Mouse (Mus musculus) limb, embryonic 11.5 days (tissue): Measurements from ENCODE around the gene Pak6. TPM values are rescaled to one million over a fixed set of nuclear protein-coding genes. Genes with fewer than 3 reads are reported as not detected.
A peak's percentile ranks its signal among the peaks of the same experiment; 100 is the strongest.

ENCODE experiments used
- ATAC-seq: fragments of 200-750 bp; cut with Nextera tagmentation; 2 replicates; pipeline ENCODE4 v1.8.0; 2017; ENCODE audit warnings: low read depth; ENCODE audit not compliant: insufficient number of reproducible peaks, low FRiP score, low TSS enrichment
- DNase-seq: peaks from one replicate; pipeline ENCODE4 v3.0.0-alpha.2; 2015; ENCODE audit warnings: low spot score
- H3K27ac ChIP-seq: fragments of 300-500 bp; sonication (generic); replicated peaks from 2 replicates; pipeline ENCODE4 v1.5.1; 2014; ENCODE audit warnings: low read depth, mild to moderate bottlenecking, low read length
- H3K27me3 ChIP-seq: fragments of 300-500 bp; sonication (generic); 2 replicates; pipeline ENCODE4 v1.6.1; 2014; ENCODE audit warnings: mild to moderate bottlenecking, low read length, mixed read lengths; ENCODE audit not compliant: control insufficient read depth, insufficient read depth
- H3K36me3 ChIP-seq: fragments of 300-500 bp; sonication (generic); 2 replicates; pipeline ENCODE4 v1.6.1; 2014; ENCODE audit warnings: mild to moderate bottlenecking, low read length, moderate library complexity, mixed read lengths; ENCODE audit not compliant: control insufficient read depth, insufficient read depth
- H3K4me1 ChIP-seq: fragments of 300-500 bp; sonication (generic); 2 replicates; pipeline ENCODE4 v1.6.1; 2014; ENCODE audit warnings: low read length, mixed read lengths; ENCODE audit not compliant: control insufficient read depth, insufficient read depth
- H3K4me2 ChIP-seq: fragments of 300-500 bp; sonication (generic); 2 replicates; pipeline ENCODE4 v1.6.1; 2014; ENCODE audit warnings: low read depth, mild to moderate bottlenecking, moderate library complexity; ENCODE audit not compliant: severe bottlenecking
- H3K4me3 ChIP-seq: fragments of 300-500 bp; sonication (generic); 2 replicates; pipeline ENCODE4 v1.5.1; 2014; ENCODE audit warnings: low read depth, low read length
- H3K9ac ChIP-seq: fragments of 300-500 bp; sonication (generic); 2 replicates; pipeline ENCODE4 v1.6.1; 2014; ENCODE audit warnings: mild to moderate bottlenecking, low read length
- H3K9me3 ChIP-seq: fragments of 300-500 bp; sonication (generic); 2 replicates; pipeline ENCODE4 v1.6.1; 2016; ENCODE audit warnings: low read length; ENCODE audit not compliant: control insufficient read depth
- WGBS: fragments of 180-500 bp; shearing (Covaris S2); extraction: QIAGEN DNeasy Blood & Tissue Kit; methylation state at CpG from one replicate; pipeline ENCODE4 v1.1.7; 2014; 5-methylcytosine and 5-hydroxymethylcytosine counted together
- polyA plus RNA-seq: library from polyadenylated mRNA; unstranded; fragments of >200 nt; fragmentation: Nextera tagmentation; extraction: Ambion mirVana; gene quantifications from 2 replicates; pipeline ENCODE4 v1.2.1, GENCODE M21; 2014

Gene Pak6
- polyA plus RNA-seq, 1 experiment from 2014 or later = 0.33 TPM

DNA sequence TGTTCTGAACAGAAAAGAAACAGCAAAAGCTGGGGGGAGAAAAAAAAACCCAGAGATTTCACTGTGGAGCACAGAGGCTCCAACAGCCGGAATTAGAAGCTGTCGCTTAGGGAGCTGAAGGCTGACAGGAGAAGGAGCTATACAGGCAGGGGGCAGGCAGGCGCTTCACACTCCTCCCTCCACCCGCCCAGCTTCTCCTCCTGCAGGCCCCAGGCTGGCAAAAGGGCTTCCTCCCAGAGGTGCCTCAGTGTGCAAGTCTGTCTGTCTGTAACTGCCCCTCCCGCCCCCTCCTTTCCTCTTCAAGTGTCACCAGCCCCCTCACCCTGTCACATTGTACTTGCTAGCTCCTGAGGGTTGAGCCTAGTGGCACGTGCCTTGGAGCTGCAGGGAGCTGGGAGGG lies 43.3 kb downstream of the Pak6 start:
- WGBS = 2% methylated on average over 6 of the region's 6 CpGs
- no peak for ATAC-seq
- no peak for DNase-seq

GRCm38 (mm10) chr2:118708472-118708871 lies 45.4 kb downstream of the Pak6 start:
- no peaks in the 10 kb centered on the region for H3K36me3 ChIP-seq
- ATAC-seq = no peak

More for the DNA sequence above, 43.3 kb downstream of the Pak6 start:
- Histone ChIP-seq H3K36me3 (no peaks in the 10 kb centered on the region), H3K9ac (no peak overlapping the region), H3K4me3 (no peak overlapping the region), H3K27ac (no peak overlapping the region), H3K27me3 (peaks cover 94% of the 10 kb centered on the region), H3K4me1 (peaks cover 39% of the 10 kb centered on the region), H3K9me3 (no peaks in the 10 kb centered on the region), H3K4me2 (no peak overlapping the region)

DNA sequence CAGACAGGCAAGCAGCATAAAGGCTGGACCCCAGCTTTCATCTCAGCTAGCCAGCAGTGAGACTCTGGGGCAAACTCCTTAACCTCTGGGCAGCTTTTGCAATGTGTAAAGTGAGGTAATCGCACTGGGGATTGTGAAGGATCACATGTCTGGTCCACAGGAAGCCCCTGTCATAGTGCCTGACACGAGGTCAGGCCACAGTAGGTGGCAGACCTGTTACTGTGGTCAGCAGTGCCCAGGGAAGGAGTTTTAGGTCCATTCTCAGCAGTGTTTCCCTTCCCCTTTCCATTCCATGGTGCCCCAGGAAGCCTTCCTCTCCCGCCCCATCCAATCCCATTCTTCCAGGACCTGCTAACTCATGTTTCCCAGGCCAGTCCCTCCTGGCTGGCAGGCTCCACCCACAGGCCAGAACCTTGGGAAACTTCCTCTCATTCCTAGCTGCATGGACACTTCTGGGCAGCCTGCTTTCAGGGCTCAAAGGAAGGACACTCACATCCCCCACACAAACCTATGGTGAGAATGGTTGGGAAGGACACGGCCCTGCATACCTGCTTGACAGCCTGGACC lies 46.6 kb downstream of the Pak6 start:
- no peaks in the 10 kb centered on the region for H3K36me3 ChIP-seq
- DNase-seq (no peak), ATAC-seq (no peak)
- no peak overlapping the region for H3K4me3 ChIP-seq
- peaks cover 19% of the 10 kb centered on the region for H3K4me1 ChIP-seq
- WGBS = 27% methylated on average over 4 of the region's 4 CpGs
- no peak overlapping the region for H3K27ac ChIP-seq
- H3K4me2 ChIP-seq = no peak overlapping the region
- no peak overlapping the region for H3K9ac ChIP-seq
- no peaks in the 10 kb centered on the region for H3K9me3 ChIP-seq
- peaks cover 77% of the 10 kb centered on the region for H3K27me3 ChIP-seq

More at GRCm38 (mm10) chr2:118708472-118708871, 45.4 kb downstream of the Pak6 start:
- no peak for DNase-seq
- no peak overlapping the region for H3K27ac ChIP-seq
- peaks cover 89% of the 10 kb centered on the region for H3K27me3 ChIP-seq
- 70% methylated on average over 4 of the region's 4 CpGs for WGBS
- H3K9ac ChIP-seq = no peak overlapping the region
- H3K4me2 ChIP-seq = no peak overlapping the region
- no peak overlapping the region for H3K4me3 ChIP-seq
- peaks cover 28% of the 10 kb centered on the region for H3K4me1 ChIP-seq
- no peaks in the 10 kb centered on the region for H3K9me3 ChIP-seq

- no peaks in the 10 kb centered on the region for H3K36me3 ChIP-seq
- ATAC-seq (peak; percentile 55), DNase-seq (peak; percentile 69)
- peaks cover 19% of the 10 kb centered on the region for H3K4me1 ChIP-seq
- WGBS = under 1% methylated on average over 36 of the region's 36 CpGs
- peak overlapping the region; percentile 79 for H3K4me2 ChIP-seq
- H3K27ac ChIP-seq = no peak overlapping the region
- 0 out of 2 replicates have a peak overlapping the region, but pooled peaks have one; percentile 32 for H3K9ac ChIP-seq
- H3K27me3 ChIP-seq = peaks cover 63% of the 10 kb centered on the region
- H3K4me3 ChIP-seq = peak overlapping the region; percentile 27
- H3K9me3 ChIP-seq = no peaks in the 10 kb centered on the region
These were observed 48.0 kb downstream of the Pak6 start for GRCm38 (mm10) chr2:118711038-118711494.

- no peaks in the 10 kb centered on the region for H3K36me3 ChIP-seq
- H3K27ac ChIP-seq = no peak overlapping the region
- H3K9me3 ChIP-seq = no peaks in the 10 kb centered on the region
- peaks cover 14% of the 10 kb centered on the region for H3K4me1 ChIP-seq
- no peak overlapping the region for H3K4me3 ChIP-seq
- DNase-seq (no peak), ATAC-seq (no peak)
- no peak overlapping the region for H3K9ac ChIP-seq
- H3K4me2 ChIP-seq = no peak overlapping the region
- WGBS = 91% methylated on average over 6 of the region's 6 CpGs
- peaks cover 38% of the 10 kb centered on the region for H3K27me3 ChIP-seq
These were observed 50.5 kb downstream of the Pak6 start for GRCm38 (mm10) chr2:118713631-118714030.

DNA sequence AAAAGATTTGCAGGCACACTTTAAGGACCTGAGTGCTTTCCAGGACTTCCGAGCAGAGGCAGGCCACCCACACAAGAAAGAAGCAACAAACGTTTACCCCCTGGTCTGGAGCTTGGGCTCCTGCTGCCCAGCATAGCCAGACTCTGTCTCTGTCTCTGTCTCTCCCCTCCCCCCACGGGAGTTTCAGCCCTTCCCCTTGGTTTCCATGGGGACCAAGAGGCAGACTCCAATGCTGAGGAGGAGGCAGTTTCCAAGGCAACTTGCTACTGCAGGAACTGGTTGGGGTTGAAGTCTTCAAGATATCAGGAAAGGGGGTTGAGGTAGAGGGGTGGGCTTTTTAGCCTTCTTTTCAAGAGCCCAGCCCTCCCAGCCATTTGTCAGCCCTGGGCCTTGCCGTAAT lies 51.1 kb downstream of the Pak6 start:
- no peak overlapping the region for H3K4me3 ChIP-seq
- peaks cover 13% of the 10 kb centered on the region for H3K4me1 ChIP-seq
- no peak overlapping the region for H3K4me2 ChIP-seq
- WGBS = 41% methylated on average over 4 of the region's 4 CpGs
- peaks cover 32% of the 10 kb centered on the region for H3K27me3 ChIP-seq
- no peaks in the 10 kb centered on the region for H3K36me3 ChIP-seq
- DNase-seq = no peak
- no peak for ATAC-seq
- H3K9me3 ChIP-seq = no peaks in the 10 kb centered on the region
- no peak overlapping the region for H3K9ac ChIP-seq
- H3K27ac ChIP-seq = no peak overlapping the region

DNA sequence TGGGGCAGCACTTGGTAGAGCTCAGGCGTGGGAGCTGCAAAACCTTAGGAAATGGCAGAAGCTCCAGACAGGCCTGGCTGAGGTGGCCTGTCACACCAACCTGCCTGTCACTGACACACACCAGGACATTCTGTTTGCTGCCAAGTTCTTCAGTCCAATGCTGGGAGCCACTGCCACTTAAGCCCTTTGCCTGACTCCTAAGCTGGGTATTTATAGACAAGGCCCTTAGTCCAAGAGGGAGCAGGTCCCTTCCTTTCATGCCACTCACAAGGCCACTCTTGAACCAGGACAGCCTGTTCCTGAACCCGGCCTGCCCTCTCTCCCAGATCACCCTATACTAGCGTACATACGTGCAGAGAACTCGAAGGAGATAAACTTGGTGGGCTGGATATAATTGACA lies 53.6 kb downstream of the Pak6 start:
- Histone ChIP-seq H3K4me3 (no peak overlapping the region), H3K4me2 (no peak overlapping the region), H3K9me3 (no peaks in the 10 kb centered on the region), H3K27me3 (peaks cover 13% of the 10 kb centered on the region), H3K36me3 (no peaks in the 10 kb centered on the region), H3K4me1 (peaks cover 1% of the 10 kb centered on the region), H3K9ac (no peak overlapping the region), H3K27ac (no peak overlapping the region)
- ATAC-seq = no peak
- no peak for DNase-seq
- WGBS = 84% methylated on average over 5 of the region's 5 CpGs

DNA sequence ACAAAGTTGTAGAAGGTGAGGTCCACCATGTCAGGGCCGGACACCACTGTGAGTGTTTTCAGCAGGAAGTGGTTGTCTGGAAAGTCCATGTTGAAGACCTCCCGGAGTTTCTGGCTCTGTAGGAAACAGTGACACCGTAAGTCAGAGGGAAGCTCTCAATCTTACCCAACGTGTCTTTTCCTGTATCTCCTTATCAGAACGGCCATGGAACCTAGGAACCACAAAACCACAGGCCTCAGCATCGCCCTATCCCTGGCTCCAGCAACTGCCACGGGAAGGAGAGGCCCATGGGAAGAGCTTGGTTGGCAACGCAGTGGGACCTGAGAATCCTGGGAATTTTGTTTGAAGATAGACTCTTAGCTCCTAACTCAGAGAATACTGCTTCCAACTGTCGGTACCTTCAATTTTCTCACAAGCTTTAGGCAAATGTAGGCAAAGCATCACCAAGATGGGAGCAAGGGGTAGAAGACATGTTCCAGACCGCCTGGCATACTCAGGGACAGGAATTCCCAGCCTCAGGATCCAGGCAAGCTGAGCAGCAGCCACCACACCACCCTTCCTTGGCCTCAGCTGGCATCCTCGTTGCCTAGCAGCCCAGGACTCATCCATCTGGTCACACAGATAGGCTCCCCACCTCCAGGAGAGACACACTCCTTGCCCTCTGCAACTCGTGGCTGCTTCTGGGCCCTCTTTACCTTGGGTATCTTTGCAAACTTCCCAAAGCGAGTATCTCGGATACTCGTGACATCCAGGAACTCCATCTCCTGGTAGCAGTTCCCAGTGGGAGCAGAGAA lies 60.8 kb downstream of the Pak6 start:
- Histone ChIP-seq H3K27me3 (no peaks in the 10 kb centered on the region), H3K36me3 (no peaks in the 10 kb centered on the region), H3K27ac (no peak overlapping the region), H3K4me3 (no peak overlapping the region), H3K4me2 (no peak overlapping the region), H3K9me3 (no peaks in the 10 kb centered on the region), H3K4me1 (peaks cover 10% of the 10 kb centered on the region), H3K9ac (no peak overlapping the region)
- WGBS = 82% methylated on average over 15 of the region's 15 CpGs
- ATAC-seq (no peak), DNase-seq (no peak)
